Comparison of ENCODE assay signal across 8 mouse cellular contexts in the genomic region with DNA sequence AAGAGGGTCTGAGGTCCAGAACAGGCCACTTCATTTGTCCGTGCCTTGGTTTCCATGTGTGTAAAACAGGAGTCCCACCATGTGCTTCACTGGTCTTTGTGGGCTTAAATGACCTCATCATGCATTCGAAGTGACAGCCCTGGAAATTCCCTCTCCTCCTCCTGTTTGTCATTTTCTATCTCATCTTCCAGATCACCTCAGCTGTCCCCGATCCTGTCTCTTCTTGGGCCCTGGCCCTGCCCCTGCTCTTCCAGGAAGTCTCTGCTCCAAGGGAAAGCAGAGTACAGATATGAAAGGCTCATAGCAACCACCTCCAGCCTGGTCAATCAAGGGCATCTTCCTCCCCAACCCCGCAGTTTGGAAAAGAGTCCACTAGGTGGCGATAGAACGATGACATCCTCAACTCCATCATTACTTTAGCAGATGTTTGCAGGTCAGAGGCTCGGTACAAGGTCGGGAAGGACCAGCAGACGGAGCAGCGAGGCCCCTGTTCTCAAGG. TPM values are rescaled to one million over a fixed set of nuclear protein-coding genes. Genes with fewer than 3 reads are reported as not detected.
DNase-seq lines count a peak whose midpoint lies in the region; ATAC-seq and TF ChIP-seq lines count a peak whose summit lies in the region.

No protein-coding gene starts in this region.

- no peak overlapping the region for H3K27ac ChIP-seq in midbrain, embryonic 11.5 days (ENCODE audit: low read depth, low read length)
- H3K27ac ChIP-seq in midbrain, embryonic 16.5 days (ENCODE audit: low read length), result no peak overlapping the region
- H3K27ac ChIP-seq in heart, postnatal 0 days (ENCODE audit: low read depth), result no peak overlapping the region

- H3K27me3 ChIP-seq in midbrain, embryonic 11.5 days (ENCODE audit: control insufficient read depth, insufficient read depth, low read length), result no peaks in the 10 kb centered on the region
- no peaks in the 10 kb centered on the region for H3K27me3 ChIP-seq in midbrain, embryonic 16.5 days (ENCODE audit: control insufficient read depth, insufficient read depth, low read depth, low read length)
- no peaks in the 10 kb centered on the region for H3K27me3 ChIP-seq in heart, postnatal 0 days (ENCODE audit: control insufficient read depth, insufficient read depth, low read length)

- ATAC-seq in cerebellum, adult (ENCODE audit: insufficient number of reproducible peaks, low FRiP score, low TSS enrichment), result 0 out of 2 replicates have a peak, but pooled peaks have one; percentile 21
- ATAC-seq in midbrain, embryonic 11.5 days (ENCODE audit: low FRiP score), result 0 out of 2 replicates have a peak, but pooled peaks have one; percentile 22
- ATAC-seq in midbrain, embryonic 16.5 days, result no peak
- ATAC-seq in heart, postnatal 0 days (ENCODE audit: insufficient read depth, low read depth), result 0 out of 2 replicates have a peak, but pooled peaks have one; percentile 17

- TF ChIP-seq CTCF in heart, postnatal 0 days (IDR thresholded peaks at IDR 0.05; ENCODE audit: low read depth), result peak; percentile 81

- H3K9ac ChIP-seq in midbrain, embryonic 11.5 days (ENCODE audit: low read length), result no peak overlapping the region
- H3K9ac ChIP-seq in midbrain, embryonic 16.5 days (ENCODE audit: low read depth, low read length), result no peak overlapping the region
- no peak overlapping the region for H3K9ac ChIP-seq in heart, postnatal 0 days (replicated peaks; ENCODE audit: low read depth, low read length)

- H3K36me3 ChIP-seq in midbrain, embryonic 11.5 days (ENCODE audit: control insufficient read depth, insufficient read depth, low read length), result no peaks in the 10 kb centered on the region
- H3K36me3 ChIP-seq in midbrain, embryonic 16.5 days (ENCODE audit: control insufficient read depth, insufficient read depth, low read length), result no peaks in the 10 kb centered on the region
- no peaks in the 10 kb centered on the region for H3K36me3 ChIP-seq in heart, postnatal 0 days (replicated peaks; ENCODE audit: control insufficient read depth, insufficient read depth, low read length)

- no peak for TF ChIP-seq EP300 in heart, postnatal 0 days (IDR thresholded peaks at IDR 0.05; ENCODE audit: low read depth)

- WGBS in midbrain, embryonic 11.5 days, result 23% methylated on average over 10 of the region's 10 CpGs
- WGBS in midbrain, embryonic 16.5 days, result 25% methylated on average over 10 of the region's 10 CpGs
- WGBS in heart, postnatal 0 days, result 17% methylated on average over 10 of the region's 10 CpGs

- 0 out of 2 replicates have a peak, but pooled peaks cover 2% of the 10 kb centered on the region for H3K4me1 ChIP-seq in midbrain, embryonic 11.5 days (ENCODE audit: control insufficient read depth, insufficient read depth, low read length)
- no peaks in the 10 kb centered on the region for H3K4me1 ChIP-seq in midbrain, embryonic 16.5 days (ENCODE audit: control insufficient read depth, insufficient read depth, low read length)
- H3K4me1 ChIP-seq in heart, postnatal 0 days (ENCODE audit: control insufficient read depth, insufficient read depth), result no peaks in the 10 kb centered on the region

- H3K4me3 ChIP-seq in midbrain, embryonic 11.5 days (ENCODE audit: low read depth, low read length), result no peak overlapping the region
- no peak overlapping the region for H3K4me3 ChIP-seq in midbrain, embryonic 16.5 days (ENCODE audit: low read depth, low read length)
- H3K4me3 ChIP-seq in heart, postnatal 0 days (ENCODE audit: low read depth, low read length), result no peak overlapping the region

- no peak overlapping the region for H3K4me2 ChIP-seq in midbrain, embryonic 11.5 days
- no peak overlapping the region for H3K4me2 ChIP-seq in midbrain, embryonic 16.5 days (ENCODE audit: low read length)
- no peak overlapping the region for H3K4me2 ChIP-seq in heart, postnatal 0 days (ENCODE audit: low read depth, low read length)

- no peaks in the 10 kb centered on the region for H3K9me3 ChIP-seq in midbrain, embryonic 11.5 days (ENCODE audit: control insufficient read depth, low read length)
- H3K9me3 ChIP-seq in midbrain, embryonic 16.5 days (replicated peaks; ENCODE audit: control insufficient read depth, low read length, poor library complexity, severe bottlenecking), result no peaks in the 10 kb centered on the region
- H3K9me3 ChIP-seq in heart, postnatal 0 days (replicated peaks; ENCODE audit: control insufficient read depth, low read length), result no peaks in the 10 kb centered on the region

- no peak for DNase-seq in cerebellum, adult 9-11 months
- peak; percentile 96 for DNase-seq in midbrain, embryonic 11.5 days (ENCODE audit: low spot score, missing footprints)
- DNase-seq in c-Kit-negative CD71-positive TER-119-positive erythroid progenitor cells, embryonic 14.5 days (ENCODE audit: low read depth, low spot score), result peak; percentile 51
- peak; percentile 44 for DNase-seq in heart, postnatal 0 days (ENCODE audit: low spot score)
- DNase-seq in lung, postnatal 25 days (ENCODE audit: low spot score), result peak; percentile 39
- peak; percentile 75 for DNase-seq in testis, postnatal 10 days (ENCODE audit: low spot score)

RNA-seq across cellular contexts. Expression of a gene that starts 10.5 kb away (rescaled TPM):
- 37.4 and 38.2 TPM in 2 replicates for polyA plus RNA-seq in midbrain, embryonic 11.5 days (2014; fragmentation: Nextera tagmentation; extraction: Ambion mirVana)
- 23.9 and 27.2 TPM in 2 replicates for polyA plus RNA-seq in midbrain, embryonic 16.5 days (2015; fragmentation: Nextera tagmentation; extraction: Ambion mirVana)
- 88.4 and 147 TPM in 2 replicates for total RNA-seq in heart, postnatal 0 days (2014; rRNA removed; ENCODE audit: low replicate concordance)
- polyA plus RNA-seq in heart, postnatal 0 days (2015; fragmentation: Nextera tagmentation; extraction: Ambion mirVana), result 103 and 108 TPM in 2 replicates

RNA-seq across cellular contexts. Expression of a gene that starts 41.6 kb away (rescaled TPM):
- polyA plus RNA-seq in midbrain, embryonic 11.5 days (2014; fragmentation: Nextera tagmentation; extraction: Ambion mirVana), result 41.2 and 44.7 TPM in 2 replicates
- 44.5 and 48.7 TPM in 2 replicates for polyA plus RNA-seq in midbrain, embryonic 16.5 days (2015; fragmentation: Nextera tagmentation; extraction: Ambion mirVana)
- 20.3 and 32.0 TPM in 2 replicates for total RNA-seq in heart, postnatal 0 days (2014; rRNA removed; ENCODE audit: low replicate concordance)
- polyA plus RNA-seq in heart, postnatal 0 days (2015; fragmentation: Nextera tagmentation; extraction: Ambion mirVana), result 8.5 and 8.9 TPM in 2 replicates

RNA-seq across cellular contexts. Expression of a gene that starts 47.7 kb away (rescaled TPM):
- 51.6 and 56.3 TPM in 2 replicates for polyA plus RNA-seq in midbrain, embryonic 11.5 days (2014; fragmentation: Nextera tagmentation; extraction: Ambion mirVana)
- 31.7 and 33.2 TPM in 2 replicates for polyA plus RNA-seq in midbrain, embryonic 16.5 days (2015; fragmentation: Nextera tagmentation; extraction: Ambion mirVana)
- 37.4 and 46.7 TPM in 2 replicates for total RNA-seq in heart, postnatal 0 days (2014; rRNA removed; ENCODE audit: low replicate concordance)
- 71.2 and 77.5 TPM in 2 replicates for polyA plus RNA-seq in heart, postnatal 0 days (2015; fragmentation: Nextera tagmentation; extraction: Ambion mirVana)
